Mouse (Mus musculus): Measurements from ENCODE around the gene Asna1.

The Asna1 gene

DNA sequence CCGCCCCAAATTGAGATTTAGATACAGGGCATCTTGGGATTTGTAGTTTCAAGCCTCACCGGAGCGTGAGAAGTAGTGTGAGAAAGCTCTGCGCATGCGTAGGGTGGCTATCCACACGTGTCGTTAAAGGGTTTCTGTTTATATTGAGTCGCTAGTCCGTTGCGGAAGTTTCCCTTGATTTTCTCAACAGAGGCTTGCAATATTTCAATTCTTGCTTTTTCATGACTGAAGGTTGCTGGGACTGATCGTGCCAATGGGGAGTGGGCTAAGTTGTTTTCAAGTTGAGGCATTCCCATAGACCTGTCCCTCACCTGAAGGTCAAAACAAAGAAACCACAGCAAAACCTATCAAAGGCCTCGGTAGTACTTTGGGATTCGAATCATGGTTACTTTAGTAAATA is 9.7 kb upstream of the Asna1 start:
- DNase-seq, result peak; percentile 90

- peak; percentile 64 for DNase-seq
Measured at GRCm38 (mm10) chr8:85033867-85034266, 8.8 kb upstream of the Asna1 start.

GRCm38 (mm10) chr8:85032622-85033311 is 7.7 kb upstream of the Asna1 start:
- DNase-seq, result no peak

DNA sequence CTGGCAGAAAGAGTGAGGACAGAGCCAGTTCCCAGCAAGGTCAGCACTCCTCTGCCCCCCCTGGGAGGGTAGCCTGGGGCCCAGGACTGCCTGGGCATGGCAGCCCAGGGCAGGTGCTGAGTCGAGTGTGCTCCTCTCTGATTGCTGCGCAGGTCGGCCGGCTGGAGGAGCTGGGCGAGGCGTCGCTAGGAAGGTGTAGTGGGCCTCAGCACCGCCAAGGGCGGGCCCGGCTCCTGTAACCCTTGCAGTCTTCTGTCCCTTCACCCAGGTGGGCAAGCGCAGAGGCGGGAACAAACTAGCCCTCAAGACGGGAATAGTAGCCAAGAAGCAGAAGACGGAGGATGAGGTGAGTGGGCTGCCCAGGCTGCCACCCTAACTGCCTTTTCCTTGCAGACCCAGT is 4.2 kb upstream of the Asna1 start:
- no peak for DNase-seq

DNA sequence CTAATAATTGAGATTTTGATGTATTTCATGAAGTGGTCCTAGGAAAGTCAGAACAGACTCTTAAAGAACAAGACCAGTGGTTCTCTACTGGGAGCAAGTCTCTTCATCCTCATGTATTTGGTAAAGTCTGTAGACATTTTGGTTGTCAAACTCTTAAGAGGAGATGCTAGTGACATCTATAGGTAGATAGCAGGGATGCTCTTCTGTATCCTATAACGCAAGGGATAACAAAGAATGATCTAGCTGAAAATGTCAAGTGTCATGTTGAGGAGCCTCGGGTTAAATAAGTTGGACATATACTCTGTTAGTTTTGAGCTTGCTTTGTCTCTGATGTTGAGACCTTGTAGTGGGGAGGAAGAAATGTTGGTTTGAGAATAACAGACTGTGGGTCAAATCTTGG is 2.8 kb upstream of the Asna1 start:
- DNase-seq, result no peak

- peak; percentile 19 for DNase-seq
Measured at GRCm38 (mm10) chr8:85027516-85027855, 2.4 kb upstream of the Asna1 start.

DNA sequence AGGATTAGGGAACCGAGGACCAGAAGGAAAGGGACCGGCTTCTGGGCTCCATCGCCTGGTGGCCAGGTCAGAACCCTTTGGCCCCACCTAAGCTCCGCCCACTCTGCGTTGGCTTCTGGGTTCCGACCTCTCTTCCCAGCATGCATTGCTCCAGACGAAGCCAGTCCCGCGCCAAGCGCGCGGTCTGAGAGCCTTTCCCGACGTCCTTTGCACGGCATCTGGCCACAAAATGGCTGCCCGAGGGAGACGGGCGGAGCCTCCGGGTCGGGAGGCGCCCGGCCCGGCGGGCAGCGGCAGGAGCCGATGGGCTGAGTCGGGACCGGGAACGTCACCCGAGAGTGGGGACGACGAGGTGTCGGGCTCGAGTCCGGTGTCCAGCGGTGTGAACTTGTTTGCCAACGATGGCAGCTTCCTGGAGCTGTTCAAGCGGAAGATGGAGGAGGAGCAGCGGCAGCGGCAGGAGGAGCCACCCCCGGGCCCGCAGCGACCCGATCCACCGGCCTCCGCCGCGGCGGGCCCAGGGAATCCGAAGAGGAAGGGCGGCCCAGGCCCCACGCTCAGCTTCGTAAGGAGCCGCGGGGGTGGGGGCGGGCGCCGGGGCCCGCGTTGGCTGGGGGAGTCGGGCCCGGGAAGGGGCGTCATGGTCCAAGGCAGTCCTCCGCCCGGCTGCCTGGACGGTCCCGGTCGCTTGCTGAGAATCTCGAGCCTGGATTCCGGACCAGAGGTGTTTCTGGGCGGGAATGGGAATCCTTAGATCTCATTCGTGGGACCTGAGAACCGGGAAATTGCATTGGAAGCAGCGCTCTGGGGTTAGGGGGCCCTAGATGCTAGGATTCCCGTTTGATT is 1.8 kb upstream of the Asna1 start, which contains the start of gene Trir:
Gene Trir, plus strand, starts transcription at position 154 of the 846 bp plus-strand sequence.
- DNase-seq, result peak; percentile 99

DNA sequence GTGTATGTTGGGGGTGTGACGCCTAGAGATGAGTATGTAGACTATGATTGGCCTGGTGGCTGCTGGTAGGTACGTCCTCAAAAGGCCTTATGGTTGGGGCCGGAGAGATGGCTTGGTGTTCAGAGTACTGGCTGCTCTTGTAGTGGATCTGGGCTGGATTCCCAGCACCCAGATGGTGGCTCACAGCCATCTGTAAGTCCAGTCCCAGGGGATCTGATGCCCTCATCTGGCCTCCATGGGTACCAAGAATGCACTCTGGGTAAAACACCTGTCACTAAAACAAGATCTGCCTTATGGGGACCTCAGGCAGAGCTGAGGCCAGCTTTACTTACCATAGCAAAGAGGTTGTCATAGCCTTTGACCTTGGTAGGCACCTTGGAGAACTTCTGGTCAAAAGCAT is 1.2 kb downstream of the Asna1 start:
- no peak for DNase-seq

- no peak for DNase-seq
Measured at GRCm38 (mm10) chr8:85021514-85022055, 3.5 kb downstream of the Asna1 start.

- no peak for DNase-seq
Measured at GRCm38 (mm10) chr8:85017209-85017608, 7.9 kb downstream of the Asna1 start.

- no peak for DNase-seq
Measured at GRCm38 (mm10) chr8:85016724-85017123, 8.4 kb downstream of the Asna1 start.

DNA sequence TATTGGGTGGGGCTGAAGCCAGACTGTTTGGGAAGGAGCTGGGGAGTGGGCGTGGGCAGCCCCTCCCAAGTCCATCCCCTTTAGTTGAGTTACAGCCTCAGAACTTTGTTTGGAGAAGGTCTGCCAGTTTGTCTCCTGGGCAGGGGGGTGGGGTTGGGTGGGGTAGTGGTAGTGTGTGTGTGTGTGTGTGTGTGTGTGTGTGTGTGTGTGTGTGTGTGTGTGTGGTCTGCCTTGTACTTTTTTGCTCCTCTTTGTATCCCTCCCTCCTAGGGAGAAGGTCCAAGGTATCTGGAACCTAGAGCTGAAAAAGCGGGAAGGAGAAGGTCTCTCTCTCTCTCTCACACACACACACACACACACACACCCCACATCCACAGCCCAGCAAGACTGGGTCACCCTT is 10.7 kb downstream of the Asna1 start, which contains the start of gene Best2:
Gene Best2, minus strand, starts transcription at position 101 of the 400 bp plus-strand sequence.
- DNase-seq, result no peak

DNA sequence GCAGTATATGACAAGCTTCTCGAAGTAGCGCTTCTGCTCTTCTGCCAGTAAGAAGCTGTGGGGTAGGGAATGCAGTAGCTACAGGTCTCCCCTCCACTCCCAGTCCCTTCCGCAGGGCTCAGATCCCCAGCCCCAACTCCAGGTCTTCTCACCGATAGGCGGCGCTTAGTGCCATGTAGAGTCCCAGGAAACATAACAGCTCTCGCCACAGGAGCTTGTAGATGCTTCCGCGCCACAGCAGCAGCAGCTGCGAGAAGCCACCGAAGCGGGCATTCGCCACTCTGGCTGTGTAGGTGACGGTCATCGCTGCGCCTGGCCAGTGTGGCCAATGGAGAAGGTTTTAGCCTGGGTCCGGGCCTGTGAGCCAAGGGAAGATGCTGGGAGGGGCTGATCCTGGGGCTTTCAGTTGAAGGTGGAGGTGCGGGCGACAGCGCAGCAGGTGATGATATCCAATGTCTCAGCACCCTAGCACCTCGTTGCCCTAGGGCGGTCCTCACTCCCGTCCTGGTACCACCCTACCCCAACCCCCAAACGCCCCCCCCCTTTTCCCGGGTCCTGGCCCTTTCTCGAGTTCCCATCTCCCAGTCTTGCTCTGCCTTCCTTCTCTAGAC is 11.7 kb downstream of the Asna1 start:
- DNase-seq, result peak; percentile 89

DNA sequence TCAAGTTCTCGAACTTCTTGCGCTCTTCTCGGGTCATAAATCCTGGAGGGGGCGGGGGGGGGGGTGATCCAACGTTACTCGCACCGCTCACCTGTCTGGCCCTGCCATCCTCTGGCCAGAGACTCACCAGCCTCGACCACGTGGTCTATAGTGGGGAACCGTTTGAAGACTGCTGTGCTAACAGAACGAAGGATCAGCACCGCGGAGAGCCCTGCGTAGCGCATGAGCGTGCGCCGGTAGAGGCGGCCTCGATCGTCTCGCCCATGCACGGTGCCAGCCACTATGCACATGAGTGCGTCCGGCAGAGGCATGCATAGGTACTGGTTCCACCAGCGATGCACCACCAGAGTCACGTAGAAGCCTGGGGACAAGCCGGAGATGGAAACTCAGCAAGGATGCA is 13.8 kb downstream of the Asna1 start:
- no peak for DNase-seq

DNA sequence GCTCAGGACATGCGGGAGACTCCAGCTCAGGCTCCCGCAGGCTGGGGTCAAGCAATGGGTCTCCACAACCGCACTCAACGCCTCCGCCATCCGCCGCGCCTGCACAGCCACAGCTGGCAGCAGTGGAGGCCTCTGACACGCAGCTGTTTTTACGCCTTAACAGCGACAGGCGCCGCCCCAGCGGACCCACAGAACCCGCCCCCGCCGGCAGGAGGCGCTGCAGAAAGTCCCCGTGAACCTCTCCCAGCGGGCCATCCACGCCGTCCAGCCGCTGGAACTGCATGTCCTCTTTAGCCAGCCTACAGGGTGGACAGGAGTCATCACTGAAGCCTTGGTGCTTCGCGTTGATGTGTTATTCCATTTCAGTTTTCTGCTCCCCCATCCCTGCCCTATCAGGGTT is 17.4 kb downstream of the Asna1 start:
- DNase-seq, result peak; percentile 62

- DNase-seq, result peak; percentile 96
Measured at GRCm38 (mm10) chr8:84997649-84998295, 27.3 kb downstream of the Asna1 start.

DNA sequence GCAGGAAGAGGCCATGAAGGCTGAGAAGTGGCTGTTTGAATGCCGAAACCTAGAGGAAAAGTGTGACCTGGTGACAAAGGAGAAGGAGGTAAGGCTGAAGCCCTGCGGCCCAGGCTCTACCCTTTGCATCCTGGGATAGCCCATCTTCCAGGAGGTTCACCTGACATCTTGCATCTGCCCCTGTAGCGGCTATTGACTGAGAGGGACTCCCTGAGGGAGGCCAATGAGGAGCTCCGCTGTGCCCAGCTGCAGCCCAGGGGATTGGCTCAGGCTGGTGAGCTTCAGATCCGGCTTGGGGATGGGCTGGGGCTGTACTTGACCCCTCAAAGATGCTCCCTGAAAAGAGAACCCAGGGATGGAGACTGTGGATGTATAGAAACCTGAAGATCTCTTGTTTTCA is 28.1 kb downstream of the Asna1 start:
- no peak for DNase-seq

DNA sequence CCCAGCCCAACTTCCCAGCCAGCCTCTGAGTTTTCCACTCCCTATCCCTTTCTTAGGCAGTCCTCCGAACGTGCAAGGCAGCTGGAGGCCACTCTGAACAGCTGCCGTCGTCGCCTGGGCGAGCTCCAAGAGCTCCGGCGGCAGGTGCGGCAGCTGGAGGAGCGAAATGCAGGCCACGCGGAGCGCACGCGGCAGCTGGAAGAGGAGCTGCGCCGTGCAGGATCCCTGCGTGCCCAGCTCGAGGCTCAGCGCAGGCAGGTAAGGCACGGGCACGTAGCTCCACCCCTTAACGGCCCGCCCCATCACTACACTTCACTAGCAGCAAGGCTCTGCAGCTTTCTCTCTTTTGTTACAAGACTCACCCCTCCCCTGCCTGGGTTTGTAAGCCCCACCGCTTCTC is 29.4 kb downstream of the Asna1 start:
- no peak for DNase-seq

DNA sequence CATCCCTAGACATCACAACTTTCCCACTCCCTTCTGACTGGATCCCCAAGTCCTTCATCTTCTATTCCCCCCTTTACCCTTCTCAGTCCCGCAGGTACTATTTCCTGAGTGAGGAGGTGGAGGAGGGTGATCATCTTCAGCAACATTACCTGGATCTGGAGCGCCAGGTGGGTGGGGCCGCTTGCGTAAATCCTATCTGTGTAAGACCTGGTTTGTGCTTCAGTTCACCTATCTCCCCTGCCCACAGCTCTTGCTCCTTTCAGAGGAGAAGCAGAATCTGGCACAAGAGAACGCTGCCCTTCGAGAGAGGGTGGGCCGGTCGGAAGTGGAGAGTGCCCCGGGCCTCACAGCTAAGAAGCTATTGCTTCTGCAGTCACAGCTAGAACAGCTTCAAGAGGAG is 30.7 kb downstream of the Asna1 start:
- no peak for DNase-seq

DNA sequence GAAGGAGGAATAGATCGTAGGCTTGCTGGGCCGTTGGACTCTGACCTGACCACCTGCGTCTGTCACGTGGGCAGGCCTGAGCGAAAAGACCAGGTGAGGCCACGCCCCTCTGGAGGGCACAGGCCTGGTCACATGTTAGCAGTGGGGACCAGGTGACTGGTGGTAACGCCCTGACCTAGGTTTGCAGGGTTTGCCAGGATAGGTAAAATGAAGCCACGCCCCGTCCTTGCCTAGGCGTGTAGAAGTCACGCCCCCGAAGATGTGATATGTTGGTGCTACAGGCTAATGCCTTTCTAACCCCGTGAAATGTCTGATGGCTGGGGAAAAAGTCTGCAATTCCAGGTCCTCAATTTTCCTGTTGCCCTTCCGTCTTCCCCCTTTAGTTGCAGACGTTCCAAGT is 34.2 kb downstream of the Asna1 start:
- peak; percentile 94 for DNase-seq

GRCm38 (mm10) chr8:84990349-84990748 is 34.7 kb downstream of the Asna1 start, which contains the start of gene Hook2:
TSS of gene Hook2 (plus strand) at chr8:84990603.
- DNase-seq, result peak; percentile 99

- DNase-seq, result peak; percentile 98
Measured at GRCm38 (mm10) chr8:84989810-84990209, 35.3 kb downstream of the Asna1 start.

GRCm38 (mm10) chr8:84989311-84989731 is 35.8 kb downstream of the Asna1 start:
- DNase-seq, result peak; percentile 78
